Mouse (Mus musculus): ENCODE results near the gene Nbeal1. TPM values are rescaled to one million over a fixed set of nuclear protein-coding genes. Genes with fewer than 3 reads are reported as not detected.
"Not testable (repeated sequence)": the region's sequence is repeated elsewhere in the genome, so short reads cannot be mapped to it uniquely, and the experiment has no call there.

The Nbeal1 gene
- polyA plus RNA-seq (2015; fragmentation: Nextera tagmentation; extraction: Ambion mirVana) = 5.7 and 6.5 TPM in 2 replicates

GRCm38 (mm10) chr1:60179932-60180783, at the start of gene Nbeal1:
Gene Nbeal1, plus strand, starts transcription at chr1:60180599.
- Histone ChIP-seq H3K9me3 (no peaks in the 10 kb centered on the region), H3K9ac (peak within 1 kb of the TSS; percentile 90), H3K27me3 (no peaks in the 10 kb centered on the region), H3K4me3 (peak within 1 kb of the TSS; percentile 95), H3K4me1 (peaks cover 8% of the 10 kb centered on the region), H3K36me3 (no peaks in the 10 kb centered on the region), H3K27ac (peak within 1 kb of the TSS; percentile 97), H3K4me2 (peak within 1 kb of the TSS; percentile 51)
- ATAC-seq (ENCODE audit: insufficient number of reproducible peaks, low FRiP score, low TSS enrichment, low read depth) = peak; percentile 99
- under 1% methylated on average over 73 of the region's 74 CpGs for WGBS

DNA sequence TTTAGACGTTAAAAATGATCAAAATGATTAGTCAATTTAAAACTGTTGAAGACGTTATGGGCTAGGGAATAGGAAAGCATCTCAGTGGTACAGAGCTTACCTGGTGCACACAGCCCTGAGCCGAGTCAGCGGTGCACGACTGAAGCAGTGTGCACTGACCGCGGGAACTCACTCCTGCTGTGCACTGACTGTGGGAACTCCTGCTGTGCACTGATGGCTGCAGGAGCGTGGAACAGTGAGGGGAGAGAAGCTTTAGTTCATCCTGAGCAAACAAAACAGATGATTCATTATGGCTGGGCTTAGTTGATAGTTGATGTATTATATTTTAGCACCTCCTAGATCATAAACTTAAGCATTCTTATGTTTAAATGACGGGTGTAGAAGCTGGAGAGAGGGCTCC, 43.1 kb upstream of the Nbeal1 start:
- Histone ChIP-seq H3K36me3 (peaks cover 15% of the 10 kb centered on the region; the same call in 1 of the 2 replicates), H3K27me3 (no peaks in the 10 kb centered on the region), H3K4me2 (no peak overlapping the region), H3K9me3 (no peaks in the 10 kb centered on the region), H3K4me3 (no peak overlapping the region), H3K4me1 (no peaks in the 10 kb centered on the region), H3K9ac (no peak overlapping the region), H3K27ac (no peak overlapping the region)
- no peak for ATAC-seq (ENCODE audit: insufficient number of reproducible peaks, low FRiP score, low TSS enrichment, low read depth)
- WGBS = 56% methylated on average over 9 of the region's 9 CpGs

GRCm38 (mm10) chr1:60152700-60153099, 27.7 kb upstream of the Nbeal1 start:
- 64% methylated on average over 5 of the region's 5 CpGs for WGBS

DNA sequence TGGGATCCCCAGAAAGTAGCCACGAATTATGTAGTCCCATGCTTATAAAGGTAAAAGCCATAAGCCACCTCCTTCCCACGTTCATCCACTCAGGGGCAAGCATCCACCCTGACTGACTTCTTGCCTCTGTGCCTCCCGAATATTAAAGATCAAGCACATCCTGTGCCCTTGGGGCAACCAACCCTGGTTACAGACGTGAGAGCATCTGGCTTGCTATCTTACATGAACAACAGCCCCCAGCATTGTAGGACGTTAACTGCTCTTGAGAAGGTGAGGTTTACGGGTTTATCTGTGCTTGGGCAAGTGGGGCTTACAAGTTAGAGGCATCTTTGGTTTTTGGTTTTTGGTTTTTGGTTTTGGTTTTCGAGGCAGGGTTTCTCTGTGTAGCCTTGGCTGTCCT, 23.7 kb upstream of the Nbeal1 start:
- Histone ChIP-seq H3K9ac (no peak overlapping the region), H3K27me3 (no peaks in the 10 kb centered on the region), H3K4me2 (no peak overlapping the region), H3K36me3 (no peaks in the 10 kb centered on the region), H3K4me3 (no peak overlapping the region), H3K4me1 (no peaks in the 10 kb centered on the region; the same call in 1 of the 2 replicates), H3K9me3 (no peaks in the 10 kb centered on the region), H3K27ac (no peak overlapping the region)
- ATAC-seq (ENCODE audit: insufficient number of reproducible peaks, low FRiP score, low TSS enrichment, low read depth) = no peak
- 68% methylated on average over 7 of the region's 7 CpGs for WGBS

More at GRCm38 (mm10) chr1:60152700-60153099, 27.7 kb upstream of the Nbeal1 start:
- Histone ChIP-seq H3K36me3 (peaks cover 8% of the 10 kb centered on the region), H3K9ac (no peak overlapping the region), H3K4me2 (no peak overlapping the region), H3K27ac (no peak overlapping the region), H3K4me3 (no peak overlapping the region), H3K4me1 (no peaks in the 10 kb centered on the region), H3K27me3 (no peaks in the 10 kb centered on the region), H3K9me3 (no peaks in the 10 kb centered on the region)
- no peak for ATAC-seq (ENCODE audit: insufficient number of reproducible peaks, low FRiP score, low TSS enrichment, low read depth)

DNA sequence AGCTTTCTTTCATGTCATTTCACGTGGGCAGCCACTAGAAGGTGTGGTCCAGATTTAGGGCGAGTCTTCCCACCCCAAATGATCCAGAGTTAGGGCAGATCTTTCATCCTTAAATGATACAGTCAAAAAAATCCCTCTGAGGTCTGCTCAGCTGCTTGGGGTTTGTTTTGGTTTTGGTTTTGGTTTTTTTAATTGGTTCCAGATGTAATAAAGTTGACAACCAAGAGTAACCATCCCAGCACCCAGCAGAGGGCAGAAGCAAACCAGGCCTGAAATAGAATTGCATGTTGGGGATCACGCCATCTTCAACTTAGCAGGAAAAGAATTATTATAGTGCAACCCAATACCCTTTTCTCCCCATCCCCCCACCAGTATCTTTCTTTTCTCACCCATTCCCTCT, 22.0 kb upstream of the Nbeal1 start:
- Histone ChIP-seq H3K4me2 (no peak overlapping the region), H3K4me1 (no peaks in the 10 kb centered on the region; the same call in 1 of the 2 replicates), H3K9ac (no peak overlapping the region), H3K27me3 (no peaks in the 10 kb centered on the region), H3K9me3 (no peaks in the 10 kb centered on the region), H3K4me3 (no peak overlapping the region), H3K36me3 (no peaks in the 10 kb centered on the region), H3K27ac (no peak overlapping the region)
- no peak for ATAC-seq (ENCODE audit: insufficient number of reproducible peaks, low FRiP score, low TSS enrichment, low read depth)
- WGBS = 26% methylated on average over 3 of the region's 3 CpGs

DNA sequence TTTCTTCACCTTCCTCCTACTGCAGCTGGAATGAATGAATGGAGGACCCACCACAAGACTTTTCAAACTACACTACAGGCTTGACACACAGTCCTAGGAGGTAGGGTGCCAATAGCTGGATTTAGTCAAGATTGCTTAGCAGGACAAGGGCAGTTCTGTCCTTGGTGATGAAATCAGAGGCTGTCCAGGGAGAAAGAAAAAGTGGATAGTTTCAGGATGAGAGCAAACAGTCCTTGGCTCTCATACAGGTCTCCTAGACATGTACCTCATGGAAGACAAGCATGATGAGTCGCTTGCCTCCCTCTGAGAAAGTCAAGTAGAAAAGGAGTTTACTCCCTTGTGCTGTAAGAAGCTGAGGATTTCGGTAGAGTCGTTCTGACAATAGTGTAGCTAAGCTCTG, 16.7 kb upstream of the Nbeal1 start:
- ATAC-seq (ENCODE audit: insufficient number of reproducible peaks, low FRiP score, low TSS enrichment, low read depth) = no peak
- Histone ChIP-seq H3K9me3 (no peaks in the 10 kb centered on the region), H3K4me2 (no peak overlapping the region), H3K4me3 (no peak overlapping the region), H3K36me3 (no peaks in the 10 kb centered on the region), H3K27me3 (no peaks in the 10 kb centered on the region), H3K4me1 (no peaks in the 10 kb centered on the region), H3K27ac (no peak overlapping the region), H3K9ac (no peak overlapping the region)
- WGBS = 88% methylated on average over 3 of the region's 3 CpGs

GRCm38 (mm10) chr1:60169626-60170025, 10.8 kb upstream of the Nbeal1 start:
- H3K27ac ChIP-seq = no peak overlapping the region
- H3K36me3 ChIP-seq = no peaks in the 10 kb centered on the region
- H3K9ac ChIP-seq = no peak overlapping the region
- H3K27me3 ChIP-seq = no peaks in the 10 kb centered on the region
- no peak overlapping the region for H3K4me3 ChIP-seq
- ATAC-seq (ENCODE audit: insufficient number of reproducible peaks, low FRiP score, low TSS enrichment, low read depth) = no peak
- WGBS = 76% methylated on average over 2 of the region's 2 CpGs
- no peaks in the 10 kb centered on the region for H3K4me1 ChIP-seq
- H3K9me3 ChIP-seq = no peaks in the 10 kb centered on the region
- no peak overlapping the region for H3K4me2 ChIP-seq

GRCm38 (mm10) chr1:60170251-60170650, 10.1 kb upstream of the Nbeal1 start:
- ATAC-seq (ENCODE audit: insufficient number of reproducible peaks, low FRiP score, low TSS enrichment, low read depth) = no peak
- 68% methylated on average over 2 of the region's 2 CpGs for WGBS
- H3K4me1 ChIP-seq = no peaks in the 10 kb centered on the region
- H3K9ac ChIP-seq = no peak overlapping the region
- H3K27ac ChIP-seq = no peak overlapping the region
- no peaks in the 10 kb centered on the region for H3K36me3 ChIP-seq
- H3K4me2 ChIP-seq = no peak overlapping the region
- H3K9me3 ChIP-seq = no peaks in the 10 kb centered on the region
- no peaks in the 10 kb centered on the region for H3K27me3 ChIP-seq
- no peak overlapping the region for H3K4me3 ChIP-seq

DNA sequence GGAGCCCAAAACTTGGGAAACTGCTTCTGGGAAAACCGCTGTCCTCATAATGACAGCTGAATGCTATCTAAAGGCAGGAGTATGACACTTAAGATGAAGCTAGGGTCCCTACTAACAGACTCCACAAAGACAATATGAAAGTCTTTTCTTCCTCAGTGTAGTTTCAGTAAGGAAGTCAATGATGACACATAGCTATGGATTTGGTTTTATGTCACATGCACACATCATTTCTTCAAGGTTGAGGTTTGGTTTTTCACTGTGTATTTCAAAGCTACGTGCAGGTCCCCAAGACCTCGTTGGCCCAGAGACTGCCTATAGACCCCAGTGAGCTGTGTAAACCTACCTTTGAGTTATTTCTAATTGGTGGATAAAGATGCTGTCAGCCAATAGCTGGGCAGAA, 7.3 kb upstream of the Nbeal1 start:
- H3K36me3 ChIP-seq = no peaks in the 10 kb centered on the region
- H3K4me3 ChIP-seq = no peak overlapping the region
- H3K9me3 ChIP-seq = no peaks in the 10 kb centered on the region
- H3K9ac ChIP-seq = no peak overlapping the region
- H3K27ac ChIP-seq = no peak overlapping the region
- no peaks in the 10 kb centered on the region for H3K4me1 ChIP-seq
- H3K4me2 ChIP-seq = no peak overlapping the region
- 83% methylated on average over 3 of the region's 3 CpGs for WGBS
- H3K27me3 ChIP-seq = no peaks in the 10 kb centered on the region
- no peak for ATAC-seq (ENCODE audit: insufficient number of reproducible peaks, low FRiP score, low TSS enrichment, low read depth)

- H3K4me1 ChIP-seq; H3K9ac ChIP-seq; H3K4me3 ChIP-seq; ATAC-seq (ENCODE audit: insufficient number of reproducible peaks, low FRiP score, low TSS enrichment, low read depth); H3K9me3 ChIP-seq; H3K27me3 ChIP-seq; H3K4me2 ChIP-seq; H3K27ac ChIP-seq; H3K36me3 ChIP-seq: not testable (repeated sequence)
- WGBS = 83% methylated on average over 1 of the region's 1 CpGs
These were observed 2.6 kb upstream of the Nbeal1 start for GRCm38 (mm10) chr1:60177814-60178213.

DNA sequence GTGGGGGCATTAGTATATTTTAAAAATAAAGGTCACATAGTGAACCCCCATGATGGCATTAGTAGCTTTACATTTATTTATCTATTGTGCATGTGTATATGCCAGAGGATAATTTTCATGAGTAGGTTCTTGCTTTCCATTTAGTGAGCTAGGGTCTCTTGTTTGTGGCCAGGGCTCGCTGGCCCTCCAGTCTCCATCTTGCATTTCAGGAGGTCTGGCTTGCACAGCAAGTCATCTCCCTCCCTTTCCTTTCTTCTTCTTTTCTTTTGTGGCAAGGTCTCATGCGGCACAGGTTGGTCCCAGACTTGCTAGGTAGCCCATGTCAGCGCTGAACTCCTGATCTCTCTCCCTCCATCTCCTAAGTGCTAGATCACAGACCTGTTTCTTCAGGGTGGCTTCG, 1.0 kb upstream of the Nbeal1 start:
- H3K27me3 ChIP-seq = no peaks in the 10 kb centered on the region
- no peaks in the 10 kb centered on the region for H3K9me3 ChIP-seq
- H3K9ac ChIP-seq = peak overlapping the region; percentile 11; the same call in 1 of the 2 replicates
- H3K4me3 ChIP-seq = peak overlapping the region; percentile 95
- WGBS = 24% methylated on average over 4 of the region's 4 CpGs
- H3K27ac ChIP-seq = no peak overlapping the region
- peak overlapping the region; percentile 51 for H3K4me2 ChIP-seq
- peaks cover 8% of the 10 kb centered on the region for H3K4me1 ChIP-seq
- no peak for ATAC-seq (ENCODE audit: insufficient number of reproducible peaks, low FRiP score, low TSS enrichment, low read depth)
- no peaks in the 10 kb centered on the region for H3K36me3 ChIP-seq

GRCm38 (mm10) chr1:60180784-60181221, 404 bp downstream of the Nbeal1 start:
- Histone ChIP-seq H3K27ac (peak overlapping the region; percentile 97), H3K4me2 (peak overlapping the region; percentile 51), H3K4me3 (peak overlapping the region; percentile 95), H3K4me1 (peaks cover 8% of the 10 kb centered on the region), H3K9me3 (no peaks in the 10 kb centered on the region), H3K9ac (peak overlapping the region; percentile 90), H3K27me3 (no peaks in the 10 kb centered on the region), H3K36me3 (no peaks in the 10 kb centered on the region)
- under 1% methylated on average over 30 of the region's 30 CpGs for WGBS
- ATAC-seq (ENCODE audit: insufficient number of reproducible peaks, low FRiP score, low TSS enrichment, low read depth) = no peak; the same call in 1 of the 2 replicates
